Mouse (Mus musculus): ENCODE measurements around the gene Tmem53.

Gene Tmem53

GRCm38 (mm10) chr4:117251801-117252316 lies at the start of gene Tmem53, which contains the start of gene Armh1:
TSS of gene Tmem53 (plus strand) at chr4:117251951.
TSS of gene Armh1 (minus strand) at chr4:117252125.
- peak; percentile 92 to 93 for DNase-seq

- DNase-seq, result peak; percentile 70 to 77
These were observed 49.4 kb upstream of the Tmem53 start for GRCm38 (mm10) chr4:117202046-117202991.

GRCm38 (mm10) chr4:117202992-117203354 lies 48.8 kb upstream of the Tmem53 start:
- DNase-seq, result no peak

GRCm38 (mm10) chr4:117209592-117209991 lies 42.2 kb upstream of the Tmem53 start:
- DNase-seq, result no peak

GRCm38 (mm10) chr4:117210147-117211074 lies 41.3 kb upstream of the Tmem53 start:
- peak; percentile 93 to 95 for DNase-seq

- no peak for DNase-seq
These were observed 37.5 kb upstream of the Tmem53 start for GRCm38 (mm10) chr4:117214250-117214649.

GRCm38 (mm10) chr4:117217029-117217428 lies 34.7 kb upstream of the Tmem53 start:
- DNase-seq, result no peak

- peak; percentile 64 to 67 for DNase-seq
These were observed 33.1 kb upstream of the Tmem53 start for GRCm38 (mm10) chr4:117218517-117219219.

GRCm38 (mm10) chr4:117220741-117221515 lies 30.8 kb upstream of the Tmem53 start:
- DNase-seq, result no peak

GRCm38 (mm10) chr4:117221836-117222235 lies 29.9 kb upstream of the Tmem53 start:
- DNase-seq, result no peak

GRCm38 (mm10) chr4:117223001-117223400 lies 28.8 kb upstream of the Tmem53 start:
- no peak for DNase-seq

- no peak for DNase-seq
These were observed 27.6 kb upstream of the Tmem53 start for GRCm38 (mm10) chr4:117224122-117224521.

- DNase-seq, result no peak
These were observed 26.5 kb upstream of the Tmem53 start for GRCm38 (mm10) chr4:117225250-117225649.

- no peak for DNase-seq
These were observed 22.2 kb upstream of the Tmem53 start for GRCm38 (mm10) chr4:117229590-117229989.

- DNase-seq, result peak in 1 of 2 experiments; percentile 12
These were observed 21.4 kb upstream of the Tmem53 start for GRCm38 (mm10) chr4:117230331-117230730.

GRCm38 (mm10) chr4:117231208-117231607 lies 20.5 kb upstream of the Tmem53 start:
- no peak for DNase-seq

- DNase-seq, result no peak
These were observed 17.5 kb upstream of the Tmem53 start for GRCm38 (mm10) chr4:117234166-117234741.

- DNase-seq, result no peak
These were observed 15.9 kb upstream of the Tmem53 start for GRCm38 (mm10) chr4:117235822-117236221.

- no peak for DNase-seq
These were observed 12.6 kb upstream of the Tmem53 start for GRCm38 (mm10) chr4:117239153-117239552.

- DNase-seq, result no peak
These were observed 10.9 kb upstream of the Tmem53 start for GRCm38 (mm10) chr4:117240867-117241266.

- no peak for DNase-seq
These were observed 769 bp upstream of the Tmem53 start for GRCm38 (mm10) chr4:117250982-117251381.
